Mouse (Mus musculus) small intestine, adult 2 months (tissue): ENCODE results near the gene Arid5b.

Source experiments
- CTCF ChIP-seq: fragments of 200-500 bp; IDR thresholded peaks from 2 replicates; pipeline ENCODE4 v1.5.1; 2012; ENCODE audit warnings: low read depth, mild to moderate bottlenecking, control low read depth, inconsistent platforms, low read length, moderate library complexity, mixed read lengths; ENCODE audit not compliant: insufficient replicate concordance, insufficient read length; ENCODE audit errors: extremely low read depth
- POLR2A ChIP-seq: fragments of 200-500 bp; IDR thresholded peaks from 2 replicates; pipeline ENCODE4 v1.6.1; 2012; ENCODE audit warnings: low read depth, mild to moderate bottlenecking, control low read depth, inconsistent platforms, low read length, moderate library complexity

DNA sequence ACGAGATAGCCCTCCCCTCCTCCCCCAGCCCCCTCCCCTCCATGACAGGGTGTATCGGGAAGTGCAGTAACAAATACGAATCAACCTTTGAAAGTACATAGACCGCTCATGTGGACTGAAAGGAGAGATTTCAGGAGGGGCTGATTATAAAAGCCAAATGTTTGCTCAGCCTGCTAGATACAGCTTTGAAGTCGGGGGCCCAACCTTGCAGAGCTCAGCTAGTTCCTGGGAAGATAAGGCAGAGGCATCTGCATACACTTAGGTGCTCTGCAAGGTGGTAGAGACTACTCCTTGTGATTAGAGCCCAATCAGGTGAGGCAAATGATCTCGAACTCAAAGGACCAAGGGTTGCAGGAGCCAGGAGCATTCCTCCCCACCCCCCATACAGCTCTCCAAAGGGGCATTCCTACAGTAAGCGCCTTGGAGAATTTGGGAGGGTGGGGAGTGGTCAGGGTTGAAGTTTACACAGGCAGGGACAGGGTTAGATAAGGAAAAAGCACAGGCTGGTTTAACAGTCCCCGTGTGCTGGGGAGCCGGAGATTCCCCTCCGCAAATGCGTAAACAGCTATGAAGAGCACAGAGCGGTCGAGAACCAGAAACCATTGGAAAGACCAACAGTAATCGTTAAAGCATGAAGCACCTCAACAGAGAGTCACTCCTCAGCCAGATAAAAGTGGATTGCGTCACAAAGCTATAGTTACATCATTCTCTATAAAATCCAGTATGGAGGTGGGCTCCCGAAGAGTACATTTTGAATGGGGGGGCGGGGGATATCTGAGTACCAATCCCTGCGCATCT, 47.0 kb downstream of the Arid5b start:
- TF ChIP-seq CTCF (no peak), POLR2A (no peak)
